Mouse (Mus musculus) limb, embryonic 12.5 days (tissue): ENCODE measurements at regions not wholly inside any gene's neighbourhood (a gene's known extent, or its start where the extent isn't known, plus 50 kb on each side); places are given as distances from the start of the nearest gene placed in this dataset.

Experiments
- ATAC-seq: fragments of 200-750 bp; cut with Nextera tagmentation; 2 replicates; pipeline ENCODE4 v1.8.0; 2017; ENCODE audit warnings: low read depth, moderate TSS enrichment; ENCODE audit not compliant: insufficient number of reproducible peaks, insufficient read depth, low FRiP score, low TSS enrichment
- H3K27ac ChIP-seq: fragments of 300-500 bp; sonication (generic); 2 replicates; pipeline ENCODE4 v1.5.1; 2016; ENCODE audit warnings: mild to moderate bottlenecking, moderate library complexity
- H3K27me3 ChIP-seq: fragments of 300-500 bp; sonication (generic); 2 replicates; pipeline ENCODE4 v1.6.1; 2016; ENCODE audit warnings: mild to moderate bottlenecking, moderate library complexity
- H3K36me3 ChIP-seq: fragments of 300-500 bp; sonication (generic); 2 replicates; pipeline ENCODE4 v1.6.1; 2016; ENCODE audit warnings: mild to moderate bottlenecking, moderate library complexity
- H3K4me1 ChIP-seq: fragments of 300-500 bp; sonication (generic); replicated peaks from 2 replicates; pipeline ENCODE4 v1.6.1; 2016
- H3K4me2 ChIP-seq: fragments of 300-500 bp; sonication (generic); 2 replicates; pipeline ENCODE4 v1.6.1; 2016; ENCODE audit warnings: mild to moderate bottlenecking, moderate library complexity
- H3K4me3 ChIP-seq: fragments of 300-500 bp; sonication (generic); replicated peaks from 2 replicates; pipeline ENCODE4 v1.5.1; 2016; ENCODE audit warnings: mild to moderate bottlenecking
- H3K9ac ChIP-seq: fragments of 300-500 bp; sonication (generic); replicated peaks from 2 replicates; pipeline ENCODE4 v1.6.1; 2016; ENCODE audit warnings: mild to moderate bottlenecking, moderate library complexity
- H3K9me3 ChIP-seq: fragments of 300-500 bp; sonication (generic); 2 replicates; pipeline ENCODE4 v1.6.1; 2016; ENCODE audit warnings: mild to moderate bottlenecking, moderate library complexity
- WGBS: fragments of 180-500 bp; shearing (Covaris S2); methylation state at CpG from one replicate; pipeline ENCODE4 v1.1.7; 2016; 5-methylcytosine and 5-hydroxymethylcytosine counted together

GRCm38 (mm10) chr19:56041930-56042329, 245.0 kb upstream of the Habp2 start:
- H3K36me3 ChIP-seq = no peaks in the 10 kb centered on the region
- WGBS = 93% methylated on average over 3 of the region's 3 CpGs

GRCm38 (mm10) chr19:56046784-56047390, 240.1 kb upstream of the Habp2 start:
- H3K36me3 ChIP-seq = no peaks in the 10 kb centered on the region
- no peaks in the 10 kb centered on the region for H3K9me3 ChIP-seq
- no peak overlapping the region for H3K9ac ChIP-seq
- 83% methylated on average over 16 of the region's 16 CpGs for WGBS
- no peak overlapping the region for H3K4me2 ChIP-seq
- no peaks in the 10 kb centered on the region for H3K4me1 ChIP-seq
- H3K4me3 ChIP-seq = no peak overlapping the region
- H3K27me3 ChIP-seq = no peaks in the 10 kb centered on the region
- no peak overlapping the region for H3K27ac ChIP-seq
- no peak for ATAC-seq

More at GRCm38 (mm10) chr19:56041930-56042329, 245.0 kb upstream of the Habp2 start:
- Histone ChIP-seq H3K4me1 (0 out of 2 replicates have a peak, but pooled peaks cover 6% of the 10 kb centered on the region), H3K9me3 (no peaks in the 10 kb centered on the region), H3K27me3 (no peaks in the 10 kb centered on the region), H3K4me3 (no peak overlapping the region), H3K27ac (no peak overlapping the region), H3K4me2 (no peak overlapping the region), H3K9ac (no peak overlapping the region)
- no peak for ATAC-seq

DNA sequence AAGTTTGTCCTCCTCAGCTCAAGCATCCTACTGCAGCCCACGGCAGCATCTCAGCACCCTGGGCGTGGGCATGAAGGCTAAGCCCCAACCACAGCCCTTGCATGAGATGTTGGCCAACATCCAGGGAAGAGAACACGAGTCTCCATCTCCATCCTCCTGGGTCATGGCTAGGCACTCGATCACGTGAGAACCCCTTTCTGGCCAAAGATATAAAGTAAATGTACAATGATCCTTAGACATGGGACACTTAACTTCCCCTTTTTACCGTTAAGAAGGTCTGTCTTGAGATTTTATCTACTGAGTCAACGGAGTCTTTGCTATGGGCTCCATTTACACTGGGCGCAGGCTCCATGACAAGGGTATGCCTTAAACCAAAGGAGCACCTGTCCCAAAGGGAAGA, 232.8 kb upstream of the Habp2 start:
- Histone ChIP-seq H3K27me3 (no peaks in the 10 kb centered on the region), H3K36me3 (no peaks in the 10 kb centered on the region), H3K4me1 (no peaks in the 10 kb centered on the region; the same call in 1 of the 2 replicates), H3K4me2 (no peak overlapping the region), H3K4me3 (no peak overlapping the region), H3K27ac (no peak overlapping the region), H3K9me3 (no peaks in the 10 kb centered on the region), H3K9ac (no peak overlapping the region)
- no peak for ATAC-seq
- 94% methylated on average over 8 of the region's 8 CpGs for WGBS

DNA sequence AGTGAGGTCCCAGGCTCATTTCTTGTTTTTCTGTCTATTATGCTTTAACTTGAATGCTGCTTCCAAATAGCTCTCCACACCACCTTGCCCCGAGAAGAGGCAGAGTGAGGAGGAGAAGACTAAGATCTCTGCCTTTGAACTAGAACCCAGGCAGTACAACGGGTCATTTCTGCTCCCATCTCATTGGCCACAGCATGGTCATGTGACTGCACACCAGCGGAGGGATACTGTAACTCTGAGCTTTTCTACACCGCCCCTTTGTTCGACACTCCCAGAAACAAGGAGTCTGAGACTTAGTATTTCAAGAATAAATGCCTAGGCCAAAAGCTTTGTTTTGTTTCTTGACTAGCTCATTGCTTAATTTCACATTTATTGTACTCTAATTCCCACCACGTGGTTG, 230.5 kb upstream of the Habp2 start:
- Histone ChIP-seq H3K36me3 (no peaks in the 10 kb centered on the region), H3K4me1 (no peaks in the 10 kb centered on the region; the same call in 1 of the 2 replicates), H3K27ac (no peak overlapping the region), H3K4me2 (no peak overlapping the region), H3K9ac (no peak overlapping the region), H3K9me3 (no peaks in the 10 kb centered on the region), H3K4me3 (no peak overlapping the region), H3K27me3 (no peaks in the 10 kb centered on the region)
- 74% methylated on average over 6 of the region's 6 CpGs for WGBS
- ATAC-seq = no peak

- no peak overlapping the region for H3K9ac ChIP-seq
- no peak overlapping the region for H3K4me3 ChIP-seq
- no peak overlapping the region for H3K27ac ChIP-seq
- 64% methylated on average over 10 of the region's 10 CpGs for WGBS
- H3K4me2 ChIP-seq = no peak overlapping the region
- H3K4me1 ChIP-seq = peaks cover 15% of the 10 kb centered on the region; the same call in 1 of the 2 replicates
- peaks cover 8% of the 10 kb centered on the region; the same call in 1 of the 2 replicates for H3K27me3 ChIP-seq
- H3K36me3 ChIP-seq = no peaks in the 10 kb centered on the region
- ATAC-seq = no peak
- no peaks in the 10 kb centered on the region for H3K9me3 ChIP-seq
Observed at GRCm38 (mm10) chr19:56061882-56062540, 224.9 kb upstream of the Habp2 start.

GRCm38 (mm10) chr19:56063099-56063498, 223.8 kb upstream of the Habp2 start:
- H3K27me3 ChIP-seq = peaks cover 10% of the 10 kb centered on the region; the same call in 1 of the 2 replicates
- H3K4me1 ChIP-seq = peaks cover 20% of the 10 kb centered on the region; the same call in 1 of the 2 replicates
- ATAC-seq = no peak
- no peaks in the 10 kb centered on the region for H3K9me3 ChIP-seq
- H3K27ac ChIP-seq = no peak overlapping the region
- 73% methylated on average over 5 of the region's 5 CpGs for WGBS
- no peak overlapping the region for H3K4me3 ChIP-seq
- no peak overlapping the region for H3K9ac ChIP-seq
- H3K4me2 ChIP-seq = no peak overlapping the region
- H3K36me3 ChIP-seq = no peaks in the 10 kb centered on the region

DNA sequence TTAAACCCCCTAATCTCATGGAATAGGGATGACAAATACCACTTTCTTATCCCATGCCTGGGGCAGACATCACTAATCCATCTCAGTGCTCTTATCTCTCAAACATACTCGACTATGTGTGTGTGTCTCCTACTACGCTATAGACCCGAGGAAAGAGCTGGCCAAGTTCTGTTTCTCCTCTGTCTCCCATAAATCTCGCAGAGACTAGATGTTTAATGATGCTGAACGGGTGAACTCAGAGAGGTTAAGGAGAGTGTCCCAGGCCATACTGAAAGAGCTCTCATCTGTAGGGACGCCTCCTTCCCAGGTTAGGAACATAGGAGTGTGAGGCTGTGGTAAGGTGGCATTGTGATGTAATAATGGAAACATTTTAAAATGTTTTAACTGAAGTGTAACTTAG, 221.2 kb upstream of the Habp2 start:
- peaks cover 35% of the 10 kb centered on the region for H3K4me1 ChIP-seq
- no peak overlapping the region for H3K27ac ChIP-seq
- H3K9ac ChIP-seq = no peak overlapping the region
- 55% methylated on average over 6 of the region's 6 CpGs for WGBS
- no peaks in the 10 kb centered on the region for H3K36me3 ChIP-seq
- H3K27me3 ChIP-seq = peaks cover 17% of the 10 kb centered on the region
- H3K9me3 ChIP-seq = no peaks in the 10 kb centered on the region
- no peak overlapping the region for H3K4me2 ChIP-seq
- no peak for ATAC-seq
- H3K4me3 ChIP-seq = no peak overlapping the region

DNA sequence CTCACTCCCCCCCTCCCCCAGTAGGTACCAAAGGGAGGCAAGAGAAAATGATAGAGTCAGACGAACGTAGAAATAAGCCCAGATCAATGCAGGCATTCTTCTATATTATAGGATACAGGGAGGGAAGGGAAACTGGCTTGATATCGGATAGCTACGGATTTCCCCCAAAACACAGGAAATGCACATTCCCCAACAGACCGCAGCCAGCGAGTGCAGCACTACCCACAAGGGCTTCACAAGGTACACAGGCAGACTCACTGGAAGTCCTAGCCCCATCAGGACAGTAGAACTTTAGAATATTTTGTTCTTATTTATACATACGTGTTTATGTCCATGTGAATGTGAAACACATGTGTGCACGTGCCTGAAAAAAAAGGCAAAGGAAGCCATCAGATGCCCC, 218.8 kb upstream of the Habp2 start:
- Histone ChIP-seq H3K27me3 (peaks cover 17% of the 10 kb centered on the region), H3K4me2 (no peak overlapping the region), H3K4me1 (peaks cover 35% of the 10 kb centered on the region), H3K4me3 (no peak overlapping the region), H3K9ac (no peak overlapping the region), H3K27ac (0 out of 2 replicates have a peak overlapping the region, but pooled peaks have one; percentile 24), H3K36me3 (no peaks in the 10 kb centered on the region), H3K9me3 (no peaks in the 10 kb centered on the region)
- 64% methylated on average over 8 of the region's 8 CpGs for WGBS
- no peak for ATAC-seq

- no peaks in the 10 kb centered on the region for H3K9me3 ChIP-seq
- no peak overlapping the region for H3K27ac ChIP-seq
- peaks cover 35% of the 10 kb centered on the region for H3K4me1 ChIP-seq
- H3K4me2 ChIP-seq = no peak overlapping the region
- ATAC-seq = no peak
- WGBS = 86% methylated on average over 12 of the region's 12 CpGs
- peaks cover 24% of the 10 kb centered on the region for H3K27me3 ChIP-seq
- no peak overlapping the region for H3K4me3 ChIP-seq
- no peaks in the 10 kb centered on the region for H3K36me3 ChIP-seq
- no peak overlapping the region for H3K9ac ChIP-seq
Observed at GRCm38 (mm10) chr19:56068854-56069253, 218.1 kb upstream of the Habp2 start.

GRCm38 (mm10) chr19:56069266-56069665, 217.7 kb upstream of the Habp2 start:
- H3K36me3 ChIP-seq = no peaks in the 10 kb centered on the region
- H3K4me3 ChIP-seq = no peak overlapping the region
- H3K4me2 ChIP-seq = no peak overlapping the region
- H3K27me3 ChIP-seq = peaks cover 28% of the 10 kb centered on the region
- 82% methylated on average over 10 of the region's 10 CpGs for WGBS
- H3K27ac ChIP-seq = no peak overlapping the region
- H3K9ac ChIP-seq = no peak overlapping the region
- ATAC-seq = no peak
- no peaks in the 10 kb centered on the region for H3K9me3 ChIP-seq
- H3K4me1 ChIP-seq = peaks cover 35% of the 10 kb centered on the region

GRCm38 (mm10) chr19:56071340-56071739, 215.6 kb upstream of the Habp2 start:
- no peak for ATAC-seq
- no peaks in the 10 kb centered on the region for H3K9me3 ChIP-seq
- WGBS = 42% methylated on average over 4 of the region's 4 CpGs
- H3K27me3 ChIP-seq = peaks cover 33% of the 10 kb centered on the region
- peaks cover 35% of the 10 kb centered on the region for H3K4me1 ChIP-seq
- no peaks in the 10 kb centered on the region for H3K36me3 ChIP-seq
- H3K9ac ChIP-seq = no peak overlapping the region
- H3K4me3 ChIP-seq = no peak overlapping the region
- H3K4me2 ChIP-seq = no peak overlapping the region
- H3K27ac ChIP-seq = 0 out of 2 replicates have a peak overlapping the region, but pooled peaks have one; percentile 12
